Mouse (Mus musculus) ES-Bruce4 (cell line): ENCODE results near the gene Dbx1. TPM values are rescaled to one million over a fixed set of nuclear protein-coding genes. Genes with fewer than 3 reads are reported as not detected.

Experiments used
- H3K27ac ChIP-seq: 2 replicates; pipeline ENCODE4 v1.5.1; 2012; ENCODE audit warnings: low read length, inconsistent platforms; ENCODE audit not compliant: insufficient read depth
- H3K27me3 ChIP-seq: 2 replicates; pipeline ENCODE4 v1.6.1; 2012; ENCODE audit warnings: mild to moderate bottlenecking, low read length, inconsistent platforms; ENCODE audit not compliant: control insufficient read depth, poor library complexity, insufficient read depth, severe bottlenecking
- H3K36me3 ChIP-seq: 2 replicates; pipeline ENCODE4 v1.6.1; 2012; ENCODE audit warnings: inconsistent platforms, mild to moderate bottlenecking, low read length, moderate library complexity; ENCODE audit not compliant: control insufficient read depth, poor library complexity, insufficient read depth, severe bottlenecking
- H3K4me1 ChIP-seq: one replicate; pipeline ENCODE4 v1.8.1; 2011; ENCODE audit warnings: low read length; ENCODE audit not compliant: control insufficient read depth, insufficient read depth
- H3K4me3 ChIP-seq: 2 replicates; pipeline ENCODE4 v1.5.1; 2011; ENCODE audit warnings: low read depth, mild to moderate bottlenecking, low read length
- H3K9ac ChIP-seq: 2 replicates; pipeline ENCODE4 v1.6.1; 2012; ENCODE audit warnings: low read depth, mild to moderate bottlenecking, inconsistent platforms; ENCODE audit not compliant: poor library complexity, severe bottlenecking
- H3K9me3 ChIP-seq: replicated peaks from 2 replicates; pipeline ENCODE4 v1.6.1; 2012; ENCODE audit warnings: mild to moderate bottlenecking, low read length, inconsistent platforms; ENCODE audit not compliant: control insufficient read depth, poor library complexity, insufficient read depth, severe bottlenecking
- CTCF ChIP-seq: IDR thresholded peaks from one replicate; pipeline ENCODE4 v1.8.1; 2011; ENCODE audit warnings: low read depth, low read length
- EP300 ChIP-seq: IDR thresholded peaks from 2 replicates; pipeline ENCODE4 v1.6.1; 2011; ENCODE audit warnings: low read depth, low read length; ENCODE audit not compliant: insufficient read depth
- POLR2A ChIP-seq: IDR thresholded peaks from one replicate; pipeline ENCODE4 v1.8.1; 2011; ENCODE audit warnings: low read length; ENCODE audit not compliant: insufficient read depth
- polyA plus RNA-seq: library from polyadenylated mRNA; stranded (reverse); fragments of >200 nt; gene quantifications from 2 replicates; pipeline ENCODE4 v1.2.4, GENCODE M21; 2011; ENCODE audit warnings: low read depth; ENCODE audit not compliant: missing spikeins, insufficient read depth, insufficient read length

The Dbx1 gene
- polyA plus RNA-seq, result not detected in 2 replicates

GRCm38 (mm10) chr7:49636491-49637115, at the start of gene Dbx1:
Dbx1 (minus strand) TSS chr7:49636849.
- H3K36me3 ChIP-seq, result no peaks in the 10 kb centered on the region
- no peaks in the 10 kb centered on the region for H3K4me1 ChIP-seq
- no peak within 1 kb of the TSS for H3K27ac ChIP-seq
- H3K27me3 ChIP-seq, result peaks cover 56% of the 10 kb centered on the region
- H3K9me3 ChIP-seq, result no peaks in the 10 kb centered on the region
- no peak within 1 kb of the TSS for H3K9ac ChIP-seq
- TF ChIP-seq EP300, result no peak
- no peak for TF ChIP-seq CTCF
- TF ChIP-seq POLR2A, result no peak
- H3K4me3 ChIP-seq, result peak within 1 kb of the TSS; percentile 32; the same call in 1 of the 2 replicates

GRCm38 (mm10) chr7:49678826-49679377, 42.3 kb upstream of the Dbx1 start:
- Histone ChIP-seq H3K27me3 (no peaks in the 10 kb centered on the region), H3K9me3 (no peaks in the 10 kb centered on the region), H3K27ac (no peak overlapping the region), H3K4me1 (no peaks in the 10 kb centered on the region), H3K9ac (no peak overlapping the region), H3K4me3 (no peak overlapping the region), H3K36me3 (no peaks in the 10 kb centered on the region)
- TF ChIP-seq CTCF (no peak), EP300 (no peak), POLR2A (no peak)

- Histone ChIP-seq H3K4me1 (no peaks in the 10 kb centered on the region), H3K9ac (no peak overlapping the region), H3K4me3 (no peak overlapping the region), H3K27ac (no peak overlapping the region), H3K9me3 (no peaks in the 10 kb centered on the region), H3K36me3 (no peaks in the 10 kb centered on the region), H3K27me3 (no peaks in the 10 kb centered on the region)
- TF ChIP-seq POLR2A, result no peak
- no peak for TF ChIP-seq EP300
- no peak for TF ChIP-seq CTCF
Measured at GRCm38 (mm10) chr7:49678100-49678825, 41.6 kb upstream of the Dbx1 start.

GRCm38 (mm10) chr7:49677166-49677565, 40.5 kb upstream of the Dbx1 start:
- Histone ChIP-seq H3K9me3 (no peaks in the 10 kb centered on the region), H3K9ac (no peak overlapping the region), H3K4me1 (no peaks in the 10 kb centered on the region), H3K27me3 (no peaks in the 10 kb centered on the region), H3K27ac (no peak overlapping the region), H3K4me3 (no peak overlapping the region), H3K36me3 (no peaks in the 10 kb centered on the region)
- no peak for TF ChIP-seq EP300
- no peak for TF ChIP-seq CTCF
- TF ChIP-seq POLR2A, result no peak

- H3K36me3 ChIP-seq, result no peaks in the 10 kb centered on the region
- no peak overlapping the region for H3K27ac ChIP-seq
- TF ChIP-seq CTCF (no peak), POLR2A (no peak), EP300 (no peak)
- no peak overlapping the region for H3K9ac ChIP-seq
- H3K4me1 ChIP-seq, result no peaks in the 10 kb centered on the region
- H3K27me3 ChIP-seq, result no peaks in the 10 kb centered on the region
- H3K9me3 ChIP-seq, result no peaks in the 10 kb centered on the region
- no peak overlapping the region for H3K4me3 ChIP-seq
Measured at GRCm38 (mm10) chr7:49676627-49677026, 40.0 kb upstream of the Dbx1 start.

- no peaks in the 10 kb centered on the region for H3K27me3 ChIP-seq
Measured at GRCm38 (mm10) chr7:49668260-49668857, 31.7 kb upstream of the Dbx1 start.

More at GRCm38 (mm10) chr7:49668260-49668857, 31.7 kb upstream of the Dbx1 start:
- no peak for TF ChIP-seq CTCF
- Histone ChIP-seq H3K27ac (no peak overlapping the region), H3K36me3 (no peaks in the 10 kb centered on the region), H3K9ac (no peak overlapping the region), H3K4me1 (no peaks in the 10 kb centered on the region), H3K4me3 (no peak overlapping the region), H3K9me3 (peaks cover 15% of the 10 kb centered on the region; the same call in 1 of the 2 replicates)
